Comparison of ENCODE assay signal across 9 mouse cellular contexts in genomic region chrX:20862105-20863065, GRCm38 (mm10). TPM values are rescaled to one million over a fixed set of nuclear protein-coding genes. Genes with fewer than 3 reads are reported as not detected.
A peak's percentile ranks its signal among the peaks of the same experiment; 100 is the strongest.
DNase-seq lines count a peak whose midpoint lies in the region; ATAC-seq and TF ChIP-seq lines count a peak whose summit lies in the region.
"Had no signal": no experiment of that assay in that cellular context is flagged by ENCODE, and none has a peak within 500 bp of the region (broad histone marks: within the 10 kb centered on the region; RNA-seq: fewer than 3 reads in every experiment).

No protein-coding gene starts in this region.

- no peaks in the 10 kb centered on the region for H3K79me2 ChIP-seq in heart, adult 2 months (replicated peaks; ENCODE audit: control insufficient read depth, insufficient read depth, low read length)

- H3K9me3 ChIP-seq in kidney, embryonic 15.5 days (replicated peaks) = no peaks in the 10 kb centered on the region
- H3K9me3 ChIP-seq in liver, embryonic 15.5 days (replicated peaks) = no peaks in the 10 kb centered on the region

- ATAC-seq in kidney, embryonic 15.5 days (replicated peaks; ENCODE audit: low FRiP score) = peak; percentile 65
- ATAC-seq in liver, embryonic 15.5 days (ENCODE audit: insufficient read depth) = 0 out of 2 replicates have a peak, but pooled peaks have one; percentile 28
- no peak for ATAC-seq in CD4-positive, CD25-positive, alpha-beta regulatory T cell, adult 4 months

- no peak overlapping the region for H3K9ac ChIP-seq in kidney, embryonic 15.5 days
- peak overlapping the region; percentile 42 for H3K9ac ChIP-seq in heart, adult 2 months (ENCODE audit: low read depth, low read length)
- no peak overlapping the region for H3K9ac ChIP-seq in liver, embryonic 15.5 days

- no peak for TF ChIP-seq EP300 in heart, adult 2 months (IDR thresholded peaks at IDR 0.05; ENCODE audit: insufficient read depth, low read depth, low read length)

- H3K27me3 ChIP-seq in kidney, embryonic 15.5 days = no peaks in the 10 kb centered on the region
- H3K27me3 ChIP-seq in heart, adult 2 months (ENCODE audit: control insufficient read depth, insufficient read depth, low read length) = no peaks in the 10 kb centered on the region
- no peaks in the 10 kb centered on the region for H3K27me3 ChIP-seq in liver, embryonic 15.5 days

- H3K4me2 ChIP-seq in kidney, embryonic 15.5 days = peak overlapping the region; percentile 17; the same call in 1 of the 2 replicates
- H3K4me2 ChIP-seq in liver, embryonic 15.5 days = peak overlapping the region; percentile 15

- no peak overlapping the region for H3K27ac ChIP-seq in kidney, embryonic 15.5 days
- H3K27ac ChIP-seq in heart, adult 2 months = peak overlapping the region; percentile 56
- no peak overlapping the region for H3K27ac ChIP-seq in liver, embryonic 15.5 days (replicated peaks)

- intact Hi-C loops in heart, adult 2 months (cut with DNase I) = loop anchor here (10.0 kb wide), 1 partner anchor 178 kb away; the partner anchor contains the start of gene Cdk16

- TF ChIP-seq POLR2A in heart, adult 2 months (IDR thresholded peaks at IDR 0.05; ENCODE audit: insufficient read depth, low read depth, low read length) = no peak

- no peak for DNase-seq in kidney, postnatal 36 days
- peak; percentile 40 for DNase-seq in adrenal gland, postnatal 14 days
- DNase-seq in heart, adult 2 months = peak; percentile 28 to 43
- DNase-seq in ovary, adult 18-20 months (ENCODE audit: low spot score) = no peak
- DNase-seq in right cerebral cortex, postnatal 10 days (ENCODE audit: low spot score in 2 of 2) = no peak

- peaks cover 15% of the 10 kb centered on the region for H3K4me1 ChIP-seq in kidney, embryonic 15.5 days
- peaks cover 2% of the 10 kb centered on the region for H3K4me1 ChIP-seq in heart, adult 2 months (ENCODE audit: control insufficient read depth, insufficient read depth, low read length)
- peaks cover 7% of the 10 kb centered on the region; the same call in 1 of the 2 replicates for H3K4me1 ChIP-seq in liver, embryonic 15.5 days (replicated peaks)

- peaks cover 11% of the 10 kb centered on the region; the same call in 1 of the 2 replicates for H3K36me3 ChIP-seq in kidney, embryonic 15.5 days
- no peaks in the 10 kb centered on the region for H3K36me3 ChIP-seq in heart, adult 2 months (ENCODE audit: control insufficient read depth, insufficient read depth, low read length)
- H3K36me3 ChIP-seq in liver, embryonic 15.5 days (replicated peaks) = peaks cover 6% of the 10 kb centered on the region; the same call in 1 of the 2 replicates

- no peak overlapping the region for H3K4me3 ChIP-seq in kidney, embryonic 15.5 days (replicated peaks)
- no peak overlapping the region for H3K4me3 ChIP-seq in heart, adult 2 months
- H3K4me3 ChIP-seq in liver, embryonic 15.5 days (replicated peaks) = no peak overlapping the region

- TF ChIP-seq CTCF in heart, adult 2 months (IDR thresholded peaks at IDR 0.05) = no peak

- 41% methylated on average over 28 of the region's 29 CpGs for WGBS in kidney, embryonic 15.5 days
- WGBS in heart, adult 2 months = 42% methylated on average over 29 of the region's 29 CpGs
- 45% methylated on average over 29 of the region's 29 CpGs for WGBS in liver, embryonic 15.5 days (ENCODE audit: insufficient replicate concordance)

RNA-seq across cellular contexts. Expression of gene Timp1, which starts 7.6 kb away (rescaled TPM):
- 23.1 and 28.0 TPM in 2 replicates for polyA plus RNA-seq in kidney, embryonic 15.5 days (2015; fragmentation: Nextera tagmentation; extraction: Ambion mirVana)
- 26.3 and 27.4 TPM in 2 replicates for total RNA-seq in adrenal gland, postnatal 14 days (2021)
- 1 to 10 TPM; 3.2 to 3.7 TPM for total RNA-seq in heart, adult 2 months (2021)
- polyA plus RNA-seq in heart, adult 2 months (2012; rRNA removed) = 12.9 and 13.2 TPM in 2 replicates
- 2.0 and 2.2 TPM in 2 replicates for polyA plus RNA-seq in liver, embryonic 15.5 days (2015; fragmentation: Nextera tagmentation; extraction: Ambion mirVana)
- under 1 TPM in 1 of 2 experiments, not detected in 1; 0.39 TPM for polyA plus RNA-seq in CD4-positive, CD25-positive, alpha-beta regulatory T cell, adult 4 months (2017; shearing (Covaris generic))
- total RNA-seq: hematopoietic stem cell, adult 5-6 weeks had no signal

RNA-seq across cellular contexts. Expression of gene Syn1, which starts 58.4 kb away (rescaled TPM):
- polyA plus RNA-seq in kidney, embryonic 15.5 days (2015; fragmentation: Nextera tagmentation; extraction: Ambion mirVana) = 0.44 and 0.70 TPM in 2 replicates
- total RNA-seq in adrenal gland, postnatal 14 days (2021) = 7.9 and 11.3 TPM in 2 replicates
- under 1 TPM; 0.16 to 0.31 TPM for total RNA-seq in heart, adult 2 months (2021)
- 0.35 and 0.57 TPM in 2 replicates for polyA plus RNA-seq in heart, adult 2 months (2012; rRNA removed)
- polyA plus RNA-seq in liver, embryonic 15.5 days (2015; fragmentation: Nextera tagmentation; extraction: Ambion mirVana) = 0.06 and 0.09 TPM in 2 replicates
- under 1 TPM in 1 of 2 experiments, not detected in 1; 0.20 TPM for polyA plus RNA-seq in CD4-positive, CD25-positive, alpha-beta regulatory T cell, adult 4 months (2017; shearing (Covaris generic))
- total RNA-seq: hematopoietic stem cell, adult 5-6 weeks had no signal

Comparison
In these comparisons a context has a peak if more than half of its experiments do, and no peak if none do; other contexts are left out.
1. DNase-seq: peak in adrenal gland, postnatal 14 days (single experiment) and heart, adult 2 months (2 of 2); none in kidney, postnatal 36 days (0 of 2), ovary, adult 18-20 months (single experiment) and right cerebral cortex, postnatal 10 days (0 of 2).